Mouse (Mus musculus): ENCODE data around the gene Ptpn3.
"Not testable (repeated sequence)": the region's sequence is repeated elsewhere in the genome, so short reads cannot be mapped to it uniquely, and the experiment has no call there.

Gene Ptpn3

DNA sequence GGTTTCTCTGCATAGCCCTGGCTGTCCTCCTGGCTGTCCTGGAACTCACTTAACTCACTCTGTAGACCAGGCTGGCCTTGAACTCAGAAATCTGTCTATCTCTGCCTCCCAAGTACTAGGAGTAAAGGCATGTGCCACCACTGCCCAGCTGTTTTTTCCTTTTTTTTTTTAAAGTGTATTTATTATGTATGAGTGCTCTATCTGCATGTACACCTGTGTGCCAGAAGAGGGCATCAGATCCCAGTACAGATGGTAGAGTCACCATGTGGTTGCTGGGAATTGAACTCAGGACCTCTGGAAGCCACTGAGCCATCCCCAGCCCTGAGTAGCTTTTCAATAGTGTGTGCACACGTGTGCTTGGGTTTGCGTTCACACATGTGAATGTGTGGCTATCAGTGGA, 76.9 kb downstream of the Ptpn3 start:
- DNase-seq (ENCODE audit: low read depth, low spot score), result no peak

GRCm38 (mm10) chr4:57217746-57218145, 83.9 kb downstream of the Ptpn3 start:
- DNase-seq (ENCODE audit: low read depth, low spot score), result no peak

DNA sequence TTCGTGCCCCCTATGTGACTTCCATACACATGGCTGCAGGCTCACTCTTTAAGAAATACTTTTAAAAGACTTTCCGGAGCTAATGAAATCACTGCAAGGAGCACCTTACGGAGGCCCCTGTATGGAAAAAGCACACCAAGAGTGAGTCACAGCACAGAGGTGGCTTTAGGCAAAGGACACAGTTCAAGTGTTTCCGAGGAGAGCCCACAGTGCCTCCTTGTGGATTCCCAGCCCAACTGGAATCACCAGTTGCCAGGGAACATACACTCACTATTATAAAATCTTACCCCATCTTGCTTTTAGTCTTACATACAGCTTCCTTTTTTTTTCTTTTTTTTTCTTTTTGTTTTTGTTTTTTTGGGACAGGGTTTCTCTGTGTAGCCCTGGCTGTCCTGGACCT, 85.1 kb downstream of the Ptpn3 start:
- DNase-seq (ENCODE audit: low read depth, low spot score), result no peak

- no peak for DNase-seq (ENCODE audit: low read depth, low spot score)
Observed at GRCm38 (mm10) chr4:57214852-57215251, 86.8 kb downstream of the Ptpn3 start.

- no peak for DNase-seq (ENCODE audit: low read depth, low spot score)
Observed at GRCm38 (mm10) chr4:57214114-57214513, 87.5 kb downstream of the Ptpn3 start.

GRCm38 (mm10) chr4:57211706-57212105, 89.9 kb downstream of the Ptpn3 start:
- no peak for DNase-seq (ENCODE audit: low read depth, low spot score)

GRCm38 (mm10) chr4:57205908-57206307, 95.7 kb downstream of the Ptpn3 start:
- no peak for DNase-seq (ENCODE audit: low read depth, low spot score)

GRCm38 (mm10) chr4:57204780-57205179, 96.9 kb downstream of the Ptpn3 start:
- no peak for DNase-seq (ENCODE audit: low read depth, low spot score)

DNA sequence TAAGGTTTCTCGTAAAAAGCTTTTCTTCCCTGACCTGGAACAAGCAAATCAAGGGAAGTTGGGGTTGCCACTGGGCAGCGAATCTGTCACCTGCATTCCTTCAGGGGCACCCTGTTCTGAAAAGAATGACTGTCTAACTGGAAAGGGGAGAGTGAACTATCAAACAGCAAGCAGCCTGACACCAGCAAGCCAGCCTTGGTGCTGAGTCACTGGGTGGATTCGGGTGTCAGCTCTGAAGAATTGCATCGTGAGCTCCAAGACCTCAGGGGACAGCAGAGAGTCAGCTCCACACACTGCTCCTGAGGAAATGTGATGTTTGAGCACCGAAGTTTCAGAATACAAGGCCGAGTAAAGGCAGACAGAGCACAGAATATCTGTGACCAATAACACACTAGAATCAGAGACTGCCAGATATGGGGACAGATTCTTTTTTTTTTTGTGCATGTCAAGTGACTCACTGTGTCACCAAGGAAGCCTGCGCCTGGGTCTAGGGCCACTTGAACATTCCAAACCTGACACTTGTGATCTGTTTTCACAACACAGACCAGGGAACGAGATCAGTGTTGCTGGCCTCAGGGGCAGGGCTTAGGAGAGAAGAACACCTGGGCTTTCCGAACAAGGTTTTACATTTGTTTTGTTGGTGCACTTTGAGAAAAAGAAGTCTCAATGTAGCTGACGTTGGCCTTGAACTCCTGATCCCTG, 98.8 kb downstream of the Ptpn3 start:
- no peak for DNase-seq (ENCODE audit: low read depth, low spot score)

GRCm38 (mm10) chr4:57202132-57202531, 99.5 kb downstream of the Ptpn3 start:
- no peak for DNase-seq (ENCODE audit: low read depth, low spot score)

DNA sequence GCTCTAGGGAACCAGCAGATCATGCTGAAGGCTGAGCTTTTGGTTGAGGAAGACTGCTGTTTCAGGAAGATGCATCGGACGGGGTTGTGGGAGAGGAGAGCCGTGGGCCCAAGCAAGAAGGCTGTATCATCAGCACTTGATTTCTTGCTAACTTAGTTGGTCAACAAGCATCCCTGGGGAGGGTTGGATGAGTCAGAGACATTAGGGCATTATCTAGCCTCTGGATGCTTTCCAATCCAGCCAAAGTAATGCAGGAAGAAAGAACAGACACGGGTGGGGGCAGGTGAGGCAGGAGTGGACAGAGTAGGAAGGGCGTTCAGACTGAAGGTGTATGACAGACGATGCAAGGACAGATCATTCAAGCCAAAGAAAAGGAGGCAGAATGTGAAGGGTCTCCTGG, 101.0 kb downstream of the Ptpn3 start:
- no peak for DNase-seq (ENCODE audit: low read depth, low spot score)

DNA sequence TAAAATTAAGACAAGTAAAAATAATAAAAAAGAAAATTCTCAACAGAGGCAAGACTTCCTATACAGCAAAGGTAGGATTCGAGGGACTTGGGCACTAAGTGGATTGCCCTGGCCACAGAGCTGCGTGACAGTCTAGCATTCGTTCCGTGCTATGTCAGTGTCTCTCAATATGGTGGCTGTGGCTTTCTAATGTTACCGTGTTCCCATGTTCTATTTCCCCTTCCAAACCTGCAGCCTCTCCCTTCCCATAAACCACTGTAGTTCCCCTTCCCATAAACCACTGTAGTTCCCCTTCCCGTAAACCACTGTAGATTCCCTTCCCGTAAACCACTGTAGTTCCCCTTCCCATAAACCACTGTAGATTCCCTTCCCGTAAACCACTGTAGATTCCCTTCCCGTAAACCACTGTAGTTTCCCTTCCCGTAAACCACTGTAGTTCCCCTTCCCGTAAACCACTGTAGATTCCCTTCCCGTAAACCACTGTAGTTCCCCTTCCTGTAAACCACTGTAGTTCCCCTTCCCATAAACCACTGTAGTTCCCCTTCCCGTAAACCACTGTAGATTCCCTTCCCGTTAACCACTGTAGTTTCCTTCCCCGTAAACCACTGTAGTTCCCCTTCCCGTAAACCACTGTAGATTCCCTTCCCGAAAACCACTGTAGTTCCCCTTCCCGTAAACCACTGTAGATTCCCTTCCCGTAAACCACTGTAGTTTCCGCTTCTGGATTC, 102.8 kb downstream of the Ptpn3 start:
- DNase-seq (ENCODE audit: low read depth, low spot score), result not testable (repeated sequence)

DNA sequence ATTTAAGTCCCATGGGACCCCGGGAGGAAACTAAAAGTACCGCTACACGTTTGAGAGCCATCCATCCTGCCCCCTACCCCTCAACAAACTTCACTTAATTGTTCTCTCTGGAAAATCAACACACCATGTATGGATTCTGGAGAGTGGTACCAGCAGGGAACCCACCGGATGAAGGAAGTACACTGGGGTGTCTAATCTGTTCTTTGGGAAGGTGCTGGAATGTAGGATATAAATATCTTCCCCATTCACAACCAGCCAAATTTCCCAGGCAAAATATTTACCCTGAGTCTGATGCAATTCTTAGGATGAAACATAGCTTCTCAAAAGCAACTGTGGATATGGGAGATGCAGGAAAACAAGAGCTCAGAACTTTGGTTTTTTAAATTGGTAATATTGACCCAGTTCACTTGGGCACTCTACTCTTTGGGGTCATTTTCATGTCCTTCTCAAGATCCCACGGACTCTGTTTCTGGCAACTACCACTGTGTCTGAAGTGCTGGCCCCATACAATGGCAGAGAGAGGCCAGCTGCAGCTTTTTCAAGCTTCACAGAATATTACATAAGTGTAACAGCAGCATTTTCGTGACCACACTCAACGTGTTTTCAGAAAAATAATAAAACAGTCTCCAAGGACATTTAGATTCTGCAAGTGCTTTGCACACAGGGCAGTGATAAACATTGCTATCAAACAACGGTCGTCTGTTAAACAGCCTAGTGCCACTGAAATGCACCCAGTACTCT, 109.9 kb downstream of the Ptpn3 start:
- DNase-seq (ENCODE audit: low read depth, low spot score), result no peak

DNA sequence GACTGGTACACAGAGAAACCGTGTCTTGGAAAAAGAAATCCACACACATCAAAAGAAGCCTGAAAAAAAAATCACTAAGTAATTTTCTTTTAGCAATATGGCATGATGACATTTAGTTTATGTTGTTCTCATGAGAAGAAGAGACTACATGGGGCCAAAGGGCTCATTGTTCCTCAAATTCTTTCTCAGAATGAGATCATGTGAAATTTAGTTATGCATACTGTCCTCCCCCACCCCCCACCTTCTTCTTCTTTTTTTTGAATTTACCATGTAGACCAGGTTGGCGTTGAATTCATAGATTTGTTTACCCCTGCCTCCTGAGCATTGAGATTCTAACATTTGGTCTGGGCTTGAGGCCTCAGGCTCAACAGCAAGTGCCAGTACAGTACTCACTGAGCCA, 111.8 kb downstream of the Ptpn3 start:
- no peak for DNase-seq (ENCODE audit: low read depth, low spot score)

DNA sequence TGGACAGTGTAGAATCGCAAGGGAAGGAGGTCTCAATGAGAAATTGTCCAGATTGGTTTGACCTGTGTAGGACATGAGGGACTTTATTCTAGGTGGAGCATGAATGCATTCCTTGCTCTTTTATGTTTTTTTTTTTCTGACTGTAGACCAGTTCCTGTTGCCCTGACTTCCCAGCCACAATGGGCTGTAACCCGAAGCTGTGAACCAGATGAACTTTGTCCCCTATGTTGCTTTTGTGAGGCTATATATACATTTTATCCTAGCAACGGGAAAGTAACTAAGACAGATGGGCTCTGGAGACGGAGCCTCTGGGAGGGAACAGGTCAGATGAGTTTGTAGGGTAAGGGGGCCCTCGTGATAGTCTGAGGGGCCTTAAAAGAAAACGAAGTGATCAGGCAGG, 115.6 kb downstream of the Ptpn3 start:
- no peak for DNase-seq (ENCODE audit: low read depth, low spot score)

GRCm38 (mm10) chr4:57185462-57185861, 116.2 kb downstream of the Ptpn3 start:
- DNase-seq (ENCODE audit: low read depth, low spot score), result no peak

- DNase-seq (ENCODE audit: low read depth, low spot score), result no peak
Observed at GRCm38 (mm10) chr4:57183493-57183892, 118.1 kb downstream of the Ptpn3 start.

DNA sequence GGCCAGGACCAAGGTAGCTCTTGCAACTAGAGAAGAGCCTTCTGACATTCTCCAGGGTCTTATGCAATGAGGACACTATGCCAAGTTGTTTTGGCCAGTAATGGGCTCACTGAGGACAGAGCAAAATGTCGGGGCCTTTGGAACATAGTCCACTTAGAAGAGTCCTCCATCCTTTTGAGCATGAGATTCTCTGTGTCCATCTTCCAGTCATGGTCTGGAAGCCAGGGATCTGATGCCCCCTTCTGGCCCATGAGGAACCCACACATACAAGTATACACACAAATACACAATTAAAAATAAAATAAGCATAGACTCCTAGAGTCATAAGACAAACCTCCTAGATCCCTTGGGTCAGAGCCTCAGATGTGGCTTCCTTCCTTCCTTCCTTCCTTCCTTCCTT, 120.1 kb downstream of the Ptpn3 start:
- no peak for DNase-seq (ENCODE audit: low read depth, low spot score)

DNA sequence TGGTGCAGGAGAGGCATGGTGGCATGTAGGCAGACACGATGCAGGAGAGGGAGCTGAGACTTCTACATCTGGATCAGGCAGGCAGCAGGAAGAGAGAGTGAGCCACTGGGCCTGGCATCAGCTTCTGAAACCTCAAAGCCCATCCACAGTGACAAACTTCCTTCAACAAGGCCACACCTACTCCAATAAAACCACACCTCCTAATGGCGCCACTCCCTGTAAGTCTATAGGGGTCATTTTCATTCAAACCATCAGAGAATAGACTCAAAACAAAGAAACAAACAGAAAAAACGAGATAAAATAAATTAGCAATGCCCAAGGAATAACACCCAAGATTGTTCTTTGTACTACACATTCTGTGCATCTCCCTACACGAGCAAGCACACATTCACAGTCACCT, 122.8 kb downstream of the Ptpn3 start:
- no peak for DNase-seq (ENCODE audit: low read depth, low spot score)

- no peak for DNase-seq (ENCODE audit: low read depth, low spot score)
Observed at GRCm38 (mm10) chr4:57175329-57175728, 126.3 kb downstream of the Ptpn3 start.

- DNase-seq (ENCODE audit: low read depth, low spot score), result no peak
Observed at GRCm38 (mm10) chr4:57172861-57173260, 128.8 kb downstream of the Ptpn3 start.

GRCm38 (mm10) chr4:57171817-57172216, 129.8 kb downstream of the Ptpn3 start:
- DNase-seq (ENCODE audit: low read depth, low spot score), result no peak

GRCm38 (mm10) chr4:57168680-57169079, 133.0 kb downstream of the Ptpn3 start:
- no peak for DNase-seq (ENCODE audit: low read depth, low spot score)

All from retina, adult 2 months (tissue).